Mouse (Mus musculus): ENCODE data around the gene Gm47996. TPM values are rescaled to one million over a fixed set of nuclear protein-coding genes. Genes with fewer than 3 reads are reported as not detected.

The Gm47996 gene
- total RNA-seq, 1 experiment: 0.40 TPM

DNA sequence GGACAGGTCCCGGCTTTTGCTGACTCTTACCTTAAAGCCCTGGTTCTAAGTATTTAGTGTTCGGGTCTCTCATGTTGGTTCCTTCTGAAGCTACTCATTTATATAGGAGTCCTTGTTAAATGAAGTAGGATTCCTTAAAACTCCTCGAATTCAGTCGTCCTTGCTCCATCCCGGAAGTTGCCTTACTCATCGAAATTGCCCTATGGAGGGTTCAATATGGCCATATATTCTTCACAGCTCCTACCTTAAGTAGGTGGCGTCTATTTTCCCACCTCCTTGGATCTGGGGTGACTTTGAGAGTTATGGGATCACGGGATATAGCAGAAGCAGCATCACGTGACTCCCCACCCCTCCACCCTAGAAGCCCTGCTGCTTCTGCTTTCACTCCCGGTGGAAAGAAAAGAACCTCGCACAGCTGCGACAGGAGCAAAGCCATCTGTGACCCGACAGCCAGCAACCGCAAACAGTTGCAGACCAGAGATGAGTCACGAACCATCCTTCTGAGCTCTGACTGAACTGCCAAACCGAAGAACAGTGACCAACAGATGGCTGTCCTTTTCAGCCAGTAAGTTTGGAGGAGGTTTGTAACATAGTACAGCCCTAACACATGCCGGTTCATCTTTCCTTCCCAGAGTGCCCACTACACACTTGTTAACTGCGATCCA lies 40.7 kb downstream of the Gm47996 start:
- Histone ChIP-seq H3K27ac (ENCODE audit: insufficient read depth, low read depth, low read length, poor library complexity, severe bottlenecking) (no peak overlapping the region), H3K4me1 (ENCODE audit: control insufficient read depth in 2 of 2, insufficient read depth in 2 of 2, low read length in 2 of 2, poor library complexity in 1 of 2) (peaks cover 3 to 6% of the 10 kb centered on the region in 2 experiments; a peak in 2 of 4 replicates), H3K36me3 (ENCODE audit: control insufficient read depth, insufficient read depth, low read length, poor library complexity, severe bottlenecking) (no peaks in the 10 kb centered on the region), H3K9ac (ENCODE audit: insufficient read depth, low read depth, low read length, poor library complexity, severe bottlenecking) (no peak overlapping the region; the same call in 1 of the 2 replicates), H3K9me3 (ENCODE audit: control insufficient read depth, insufficient read depth, low read depth, low read length) (no peaks in the 10 kb centered on the region), H3K4me3 (ENCODE audit: insufficient read depth in 1 of 2, low read depth in 1 of 2, low read length in 2 of 2, poor library complexity in 1 of 2, severe bottlenecking in 1 of 2) (peak overlapping the region in 1 of 2 experiments; percentile 19; a peak in 1 of 4 replicates)
- in situ Hi-C loops (cut with MboI; ENCODE audit: low sequenced_read_pairs in 2 of 2, unreplicated experiment in 2 of 2): no loop called here
- no peak for DNase-seq (ENCODE audit: low read depth, low spot score)
- TF ChIP-seq HCFC1 (IDR thresholded peaks at IDR 0.05; ENCODE audit: borderline replicate concordance, insufficient read depth, low read length): no peak
- no peak for TF ChIP-seq CHD2 (IDR thresholded peaks at IDR 0.05; ENCODE audit: low read depth, low read length)
- no peak for TF ChIP-seq ZC3H11A (IDR thresholded peaks at IDR 0.05; ENCODE audit: borderline replicate concordance, low read depth, low read length)
- no peak for TF ChIP-seq MAFK (IDR thresholded peaks at IDR 0.05; ENCODE audit: insufficient read depth, low read depth, low read length)
- no peak for TF ChIP-seq ZNF384 (IDR thresholded peaks at IDR 0.05; ENCODE audit: low read depth, low read length)

DNA sequence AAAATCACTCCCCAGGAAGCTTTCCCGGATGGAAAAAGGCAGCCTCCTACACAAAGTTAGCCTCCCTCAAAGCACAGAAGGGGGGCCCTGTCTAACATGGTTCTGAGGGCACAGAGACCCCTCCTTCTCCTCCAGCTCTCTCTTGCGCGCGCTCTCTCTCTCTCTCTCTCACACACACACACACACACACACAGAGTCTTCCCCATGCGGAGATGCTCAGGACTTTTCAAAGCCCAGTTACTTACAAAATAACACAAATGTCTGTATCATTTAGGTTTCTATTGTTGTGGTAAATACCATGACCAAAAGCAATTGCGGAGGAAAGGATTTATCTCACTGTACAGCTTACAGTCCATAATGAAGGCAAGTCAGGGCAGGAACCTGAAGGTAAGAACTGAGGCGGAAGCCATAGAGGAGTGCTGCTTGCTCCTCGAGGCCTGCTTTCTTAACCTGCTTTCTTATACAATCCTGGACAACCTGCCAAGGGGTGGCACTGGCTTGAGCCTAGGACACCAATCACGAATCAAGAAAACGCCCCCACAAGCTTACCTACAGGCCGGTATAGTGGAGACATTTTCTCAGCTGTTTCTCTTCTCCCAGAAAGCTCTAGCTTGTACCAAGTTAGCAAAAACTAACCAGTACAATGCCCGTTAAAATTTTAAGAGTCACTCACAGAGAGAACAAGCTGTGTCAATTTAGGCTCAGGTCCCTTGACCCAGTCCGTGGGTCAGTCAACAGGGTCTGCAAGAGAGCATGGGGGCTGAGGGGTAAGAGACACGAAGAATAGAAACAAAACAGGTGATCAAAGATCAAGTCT lies 41.5 kb downstream of the Gm47996 start:
- Histone ChIP-seq H3K9me3 (ENCODE audit: control insufficient read depth, insufficient read depth, low read depth, low read length) (no peaks in the 10 kb centered on the region), H3K4me1 (ENCODE audit: control insufficient read depth in 2 of 2, insufficient read depth in 2 of 2, low read length in 2 of 2, poor library complexity in 1 of 2) (peaks cover 3 to 6% of the 10 kb centered on the region in 2 experiments; a peak in 2 of 4 replicates), H3K36me3 (ENCODE audit: control insufficient read depth, insufficient read depth, low read length, poor library complexity, severe bottlenecking) (no peaks in the 10 kb centered on the region), H3K27ac (ENCODE audit: insufficient read depth, low read depth, low read length, poor library complexity, severe bottlenecking) (no peak overlapping the region), H3K9ac (ENCODE audit: insufficient read depth, low read depth, low read length, poor library complexity, severe bottlenecking) (no peak overlapping the region; the same call in 1 of the 2 replicates), H3K4me3 (ENCODE audit: insufficient read depth in 1 of 2, low read depth in 1 of 2, low read length in 2 of 2, poor library complexity in 1 of 2, severe bottlenecking in 1 of 2) (peak overlapping the region in 1 of 2 experiments; percentile 19; a peak in 2 of 4 replicates)
- in situ Hi-C loops (cut with MboI; ENCODE audit: low sequenced_read_pairs in 2 of 2, unreplicated experiment in 2 of 2): no loop called here
- no peak for TF ChIP-seq ZC3H11A (IDR thresholded peaks at IDR 0.05; ENCODE audit: borderline replicate concordance, low read depth, low read length)
- no peak for DNase-seq (ENCODE audit: low read depth, low spot score)

DNA sequence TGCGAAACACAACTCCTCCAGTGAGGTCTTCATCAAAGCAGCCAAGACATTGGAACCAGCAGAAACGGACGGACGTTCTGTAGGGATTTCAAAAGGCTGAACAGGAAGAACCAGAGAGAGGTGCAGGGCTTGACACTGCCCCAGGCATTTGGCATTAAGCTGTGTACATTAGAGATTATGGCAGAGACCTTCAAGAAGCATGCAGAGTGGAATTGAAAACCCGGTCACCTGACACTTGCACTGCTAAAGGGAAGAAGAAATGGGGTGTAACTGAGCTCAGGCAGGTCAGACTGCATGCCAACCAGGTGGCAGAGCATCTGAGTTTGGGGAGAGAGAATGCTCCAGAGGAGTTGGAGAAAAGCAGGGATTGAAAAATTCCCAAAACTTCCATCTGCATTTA lies 45.5 kb downstream of the Gm47996 start:
- no peak overlapping the region for H3K27ac ChIP-seq (ENCODE audit: insufficient read depth, low read depth, low read length, poor library complexity, severe bottlenecking)
- in situ Hi-C loops (cut with MboI; ENCODE audit: low sequenced_read_pairs in 2 of 2, unreplicated experiment in 2 of 2): no loop called here

DNA sequence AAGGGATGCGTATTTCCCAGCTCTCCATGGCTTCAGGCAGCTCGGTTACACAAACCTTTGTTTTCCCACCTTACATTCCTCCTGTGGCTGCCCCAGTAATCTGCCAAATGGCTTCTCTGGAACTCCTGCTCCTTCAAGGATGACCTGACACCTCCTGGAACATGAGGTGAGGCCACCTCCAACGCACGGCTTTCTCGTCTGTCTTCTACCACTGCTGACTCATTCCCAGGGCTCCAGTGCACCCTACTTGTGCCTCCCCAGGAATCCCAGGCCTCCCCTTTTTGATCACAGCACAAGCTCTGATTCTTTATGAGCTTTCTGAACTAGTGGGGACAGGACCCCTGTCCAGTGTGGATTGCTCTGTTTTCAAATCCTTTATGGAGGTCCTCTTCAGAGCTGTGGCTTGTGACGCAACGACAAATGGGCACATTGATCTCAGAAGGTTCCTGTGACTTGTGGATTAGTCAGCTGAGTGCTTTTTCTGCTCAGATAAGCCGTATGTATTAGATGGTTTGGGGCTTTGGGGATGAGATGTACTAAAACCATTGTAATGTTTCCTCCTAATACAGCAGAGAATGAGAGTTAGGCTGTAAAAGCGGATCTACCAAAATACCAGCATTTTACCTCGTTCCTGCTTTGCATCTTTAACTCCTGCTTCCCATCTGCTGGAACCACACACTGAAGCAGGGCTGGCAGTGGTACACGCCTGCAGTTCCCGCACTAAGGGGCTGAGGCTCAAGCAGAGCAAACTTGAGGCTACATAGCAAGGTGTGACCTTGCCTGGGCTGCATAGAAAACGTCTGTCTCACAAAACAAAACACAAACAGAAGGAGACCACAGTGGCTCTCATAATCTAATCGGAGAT lies 48.4 kb downstream of the Gm47996 start:
- Histone ChIP-seq H3K9ac (ENCODE audit: insufficient read depth, low read depth, low read length, poor library complexity, severe bottlenecking) (no peak overlapping the region), H3K4me3 (ENCODE audit: insufficient read depth in 1 of 2, low read depth in 1 of 2, low read length in 2 of 2, poor library complexity in 1 of 2, severe bottlenecking in 1 of 2) (no peak overlapping the region), H3K27ac (ENCODE audit: insufficient read depth, low read depth, low read length, poor library complexity, severe bottlenecking) (no peak overlapping the region), H3K4me1 (ENCODE audit: control insufficient read depth in 2 of 2, insufficient read depth in 2 of 2, low read length in 2 of 2, poor library complexity in 1 of 2) (peaks cover 5% of the 10 kb centered on the region in 2 experiments; a peak in 3 of 4 replicates), H3K9me3 (ENCODE audit: control insufficient read depth, insufficient read depth, low read depth, low read length) (no peaks in the 10 kb centered on the region), H3K36me3 (ENCODE audit: control insufficient read depth, insufficient read depth, low read length, poor library complexity, severe bottlenecking) (no peaks in the 10 kb centered on the region)
- in situ Hi-C loops (cut with MboI; ENCODE audit: low sequenced_read_pairs in 2 of 2, unreplicated experiment in 2 of 2): no loop called here
- TF ChIP-seq ZC3H11A (IDR thresholded peaks at IDR 0.05; ENCODE audit: borderline replicate concordance, low read depth, low read length): no peak
- no peak for TF ChIP-seq CHD2 (IDR thresholded peaks at IDR 0.05; ENCODE audit: low read depth, low read length)
- no peak for TF ChIP-seq MAFK (IDR thresholded peaks at IDR 0.05; ENCODE audit: insufficient read depth, low read depth, low read length)
- no peak for TF ChIP-seq HCFC1 (IDR thresholded peaks at IDR 0.05; ENCODE audit: borderline replicate concordance, insufficient read depth, low read length)
- no peak for TF ChIP-seq ZNF384 (IDR thresholded peaks at IDR 0.05; ENCODE audit: low read depth, low read length)
- no peak for DNase-seq (ENCODE audit: low read depth, low spot score)

More for the DNA sequence above, 45.5 kb downstream of the Gm47996 start:
- no peak overlapping the region for H3K4me3 ChIP-seq (ENCODE audit: insufficient read depth in 1 of 2, low read depth in 1 of 2, low read length in 2 of 2, poor library complexity in 1 of 2, severe bottlenecking in 1 of 2)
- H3K9ac ChIP-seq (ENCODE audit: insufficient read depth, low read depth, low read length, poor library complexity, severe bottlenecking): no peak overlapping the region
- no peak for DNase-seq (ENCODE audit: low read depth, low spot score)
- no peaks in the 10 kb centered on the region for H3K9me3 ChIP-seq (ENCODE audit: control insufficient read depth, insufficient read depth, low read depth, low read length)
- TF ChIP-seq CHD2 (IDR thresholded peaks at IDR 0.05; ENCODE audit: low read depth, low read length) (no peak), ZNF384 (IDR thresholded peaks at IDR 0.05; ENCODE audit: low read depth, low read length) (no peak), HCFC1 (IDR thresholded peaks at IDR 0.05; ENCODE audit: borderline replicate concordance, insufficient read depth, low read length) (no peak), MAFK (IDR thresholded peaks at IDR 0.05; ENCODE audit: insufficient read depth, low read depth, low read length) (no peak), ZC3H11A (IDR thresholded peaks at IDR 0.05; ENCODE audit: borderline replicate concordance, low read depth, low read length) (no peak)
- H3K4me1 ChIP-seq (ENCODE audit: control insufficient read depth in 2 of 2, insufficient read depth in 2 of 2, low read length in 2 of 2, poor library complexity in 1 of 2): peaks cover 7 to 11% of the 10 kb centered on the region in 2 experiments; a peak in 3 of 4 replicates
- H3K36me3 ChIP-seq (ENCODE audit: control insufficient read depth, insufficient read depth, low read length, poor library complexity, severe bottlenecking): no peaks in the 10 kb centered on the region

All from ES-E14 (cell line).